Mouse (Mus musculus) MEL (cell line): ENCODE data around the gene Ptbp1. TPM values are rescaled to one million over a fixed set of nuclear protein-coding genes. Genes with fewer than 3 reads are reported as not detected.

ENCODE experiments used
- DNase-seq: peaks from one replicate; pipeline ENCODE4 v3.0.0; 2011; ENCODE audit warnings: low read depth, low spot score
- H3K27ac ChIP-seq: 2 replicates; pipeline ENCODE4 v1.5.1; 2012; ENCODE audit warnings: low read depth, mild to moderate bottlenecking, control low read depth, low read length, moderate library complexity; ENCODE audit not compliant: control insufficient read depth
- H3K27me3 ChIP-seq, 2 experiments: fragments of 150-350 bp in 1 of 2; sonication (generic) in 1 of 2; 2 replicates each; pipeline ENCODE4 v1.6.1; 2012; ENCODE audit warnings: low read length in 2 of 2, mild to moderate bottlenecking in 2 of 2, improper control_type of control experiment in 1 of 2, moderate library complexity in 1 of 2; ENCODE audit not compliant: insufficient read depth in 2 of 2, control insufficient read depth in 1 of 2
- H3K36me3 ChIP-seq, 2 experiments: 2 replicates each; pipeline ENCODE4 v1.6.1; 2012 to 2014; ENCODE audit warnings: low read length in 2 of 2, improper control_type of control experiment in 1 of 2, inconsistent platforms in 1 of 2, mild to moderate bottlenecking in 1 of 2; ENCODE audit not compliant: insufficient read depth in 2 of 2, control insufficient read depth in 1 of 2
- H3K4me1 ChIP-seq, 2 experiments: fragments of 150-350 bp in 1 of 2; sonication (generic) in 1 of 2; 2 replicates each; pipeline ENCODE4 v1.6.1; 2012; ENCODE audit warnings: low read length in 2 of 2, improper control_type of control experiment in 1 of 2, mild to moderate bottlenecking in 1 of 2; ENCODE audit not compliant: insufficient read depth in 2 of 2, control insufficient read depth in 1 of 2
- H3K4me3 ChIP-seq, 2 experiments: fragments of 150-350 bp in 1 of 2; sonication (generic) in 1 of 2; 2 replicates each; pipeline ENCODE4 v1.5.1; 2012; ENCODE audit warnings: low read depth in 2 of 2, low read length in 2 of 2, mild to moderate bottlenecking in 2 of 2, moderate library complexity in 2 of 2, control low read depth in 1 of 2, improper control_type of control experiment in 1 of 2; ENCODE audit not compliant: control insufficient read depth in 1 of 2, insufficient read depth in 1 of 2
- H3K79me2 ChIP-seq: 2 replicates; pipeline ENCODE4 v1.6.1; 2012; ENCODE audit warnings: mild to moderate bottlenecking, low read length, moderate library complexity; ENCODE audit not compliant: control insufficient read depth, poor library complexity, insufficient read depth
- H3K9ac ChIP-seq: 2 replicates; pipeline ENCODE4 v1.6.1; 2012; ENCODE audit warnings: low read depth, mild to moderate bottlenecking, control low read depth, low read length, moderate library complexity; ENCODE audit not compliant: control insufficient read depth, poor library complexity, severe bottlenecking
- H3K9me3 ChIP-seq: fragments of 150-350 bp; sonication (generic); replicated peaks from 2 replicates; pipeline ENCODE4 v1.6.1; 2012; ENCODE audit warnings: mild to moderate bottlenecking, low read length, improper control_type of control experiment, moderate library complexity; ENCODE audit not compliant: insufficient read depth
- CHD1 ChIP-seq: IDR thresholded peaks from 2 replicates; pipeline ENCODE4 v1.6.1; 2012; ENCODE audit warnings: low read depth, mild to moderate bottlenecking, inconsistent platforms, low read length, improper control_type of control experiment
- CTCF ChIP-seq, 3 experiments: IDR thresholded peaks in 2 of 3; conservative IDR thresholded peaks in 1 of 3; 2 replicates each; pipeline ENCODE4 v1.5.1; 2011 to 2012; ENCODE audit warnings: low read length in 3 of 3, low read depth in 2 of 3, mild to moderate bottlenecking in 2 of 3, improper control_type of control experiment in 1 of 3, inconsistent platforms in 1 of 3, mixed read lengths in 1 of 3, moderate library complexity in 1 of 3; ENCODE audit not compliant: control insufficient read depth in 1 of 3, insufficient read depth in 1 of 3, poor library complexity in 1 of 3, severe bottlenecking in 1 of 3
- E2F4 ChIP-seq: IDR thresholded peaks from 2 replicates; pipeline ENCODE4 v1.6.1; 2011; ENCODE audit warnings: low read depth, low read length, improper control_type of control experiment, borderline replicate concordance
- EP300 ChIP-seq, 2 experiments: IDR thresholded peaks; 2 replicates each; pipeline ENCODE4 v1.6.1; 2011; ENCODE audit warnings: improper control_type of control experiment in 2 of 2, low read length in 2 of 2, low read depth in 1 of 2, mild to moderate bottlenecking in 1 of 2
- GATA1 ChIP-seq: IDR thresholded peaks from 2 replicates; pipeline ENCODE4 v1.6.1; 2011; ENCODE audit warnings: low read depth, low read length, improper control_type of control experiment
- MAFK ChIP-seq: IDR thresholded peaks from 2 replicates; pipeline ENCODE4 v1.6.1; 2011; ENCODE audit warnings: low read depth, mild to moderate bottlenecking, low read length, improper control_type of control experiment, borderline replicate concordance
- POLR2A ChIP-seq, 2 experiments: IDR thresholded peaks; 2 replicates each; pipeline ENCODE4 v1.6.1; 2011 to 2012; ENCODE audit warnings: low read length in 2 of 2, mild to moderate bottlenecking in 2 of 2, control low read depth in 1 of 2, improper control_type of control experiment in 1 of 2, low read depth in 1 of 2, moderate library complexity in 1 of 2; ENCODE audit not compliant: control insufficient read depth in 1 of 2, insufficient read depth in 1 of 2, poor library complexity in 1 of 2
- POLR2AphosphoS5 ChIP-seq: IDR thresholded peaks from 2 replicates; pipeline ENCODE4 v1.6.1; 2012; ENCODE audit warnings: low read depth, borderline replicate concordance, mild to moderate bottlenecking, inconsistent platforms, low read length, moderate library complexity, mixed read lengths
- RAD21 ChIP-seq: IDR thresholded peaks from 2 replicates; pipeline ENCODE4 v1.6.1; 2011; ENCODE audit warnings: mild to moderate bottlenecking, low read depth, low read length, improper control_type of control experiment
- ZC3H11A ChIP-seq: IDR thresholded peaks from 2 replicates; pipeline ENCODE4 v1.6.1; 2012; ENCODE audit warnings: low read depth, mild to moderate bottlenecking, inconsistent platforms, low read length, improper control_type of control experiment
- polyA plus RNA-seq, 2 experiments: library from polyadenylated mRNA; stranded (reverse) in 1 of 2; unstranded in 1 of 2; fragments of >175 nt in 1 of 2; fragments of >200 nt in 1 of 2; gene quantifications; 2 replicates each; pipeline versions ENCODE4 v1.2.1 to v1.2.4; 2012; ENCODE audit warnings: low replicate concordance in 2 of 2, low read depth in 1 of 2; ENCODE audit not compliant: insufficient read length in 2 of 2, insufficient read depth in 1 of 2, missing spikeins in 1 of 2
- total RNA-seq: library from RNA; depleted of rRNA; stranded (reverse); fragments of 300-350 nt; gene quantifications from 2 replicates; pipeline ENCODE4 v1.2.3, GENCODE M21; 2012

Gene Ptbp1
- total and polyA plus RNA-seq, 3 experiments = 301 to 837 (median 329) TPM

DNA sequence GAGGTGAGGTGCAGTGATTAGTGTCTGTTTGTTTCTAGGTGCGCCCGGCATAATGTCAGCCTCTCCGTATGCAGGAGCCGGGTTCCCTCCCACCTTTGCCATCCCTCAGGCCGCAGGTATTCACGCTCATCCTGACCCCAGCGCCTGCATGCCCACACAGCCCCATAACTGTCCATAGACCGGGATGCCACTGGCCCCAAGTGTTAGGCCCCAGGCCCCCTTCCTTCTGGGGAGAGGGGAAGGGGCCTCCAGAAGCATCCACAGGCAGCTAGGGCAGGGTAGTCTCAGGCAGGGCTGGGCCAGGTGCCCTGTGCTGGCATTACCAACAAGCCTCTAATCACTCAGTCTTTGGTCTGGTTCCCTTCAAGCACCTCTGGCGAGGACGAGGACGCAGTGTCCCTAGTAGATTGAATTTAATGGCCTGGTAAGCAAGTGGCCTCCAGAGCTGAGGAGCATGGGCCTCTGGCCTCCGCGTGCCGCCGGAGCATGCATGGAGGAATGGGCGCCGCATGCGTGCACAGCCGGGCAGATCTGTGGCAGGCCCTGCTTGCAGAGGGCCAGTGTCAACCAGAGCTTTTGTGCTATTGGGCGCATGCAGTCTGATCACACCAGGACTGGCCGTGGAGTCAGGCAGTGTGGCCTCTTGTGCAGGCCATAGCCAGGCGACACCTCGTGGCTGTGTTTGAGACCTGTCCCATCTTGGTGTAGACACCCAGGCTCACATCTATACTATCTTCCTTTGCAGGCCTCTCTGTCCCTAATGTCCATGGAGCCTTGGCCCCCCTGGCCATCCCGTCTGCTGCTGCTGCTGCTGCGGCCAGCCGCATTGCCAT is 6.1 kb downstream of the Ptbp1 start:
- Histone ChIP-seq H3K4me1 (peaks cover 2 to 17% of the 10 kb centered on the region in 2 experiments; a peak in 2 of 4 replicates), H3K4me3 (no peak overlapping the region)
- no peak for TF ChIP-seq MAFK
- TF ChIP-seq POLR2A (IDR thresholded peaks at IDR 0.05; ENCODE audit: control insufficient read depth in 1 of 2, insufficient read depth in 1 of 2, low read depth in 1 of 2, low read length in 2 of 2, poor library complexity in 1 of 2) = 0 out of 4 replicates have a peak, but pooled peaks of 1 of the 2 experiments have one; percentile 35

DNA sequence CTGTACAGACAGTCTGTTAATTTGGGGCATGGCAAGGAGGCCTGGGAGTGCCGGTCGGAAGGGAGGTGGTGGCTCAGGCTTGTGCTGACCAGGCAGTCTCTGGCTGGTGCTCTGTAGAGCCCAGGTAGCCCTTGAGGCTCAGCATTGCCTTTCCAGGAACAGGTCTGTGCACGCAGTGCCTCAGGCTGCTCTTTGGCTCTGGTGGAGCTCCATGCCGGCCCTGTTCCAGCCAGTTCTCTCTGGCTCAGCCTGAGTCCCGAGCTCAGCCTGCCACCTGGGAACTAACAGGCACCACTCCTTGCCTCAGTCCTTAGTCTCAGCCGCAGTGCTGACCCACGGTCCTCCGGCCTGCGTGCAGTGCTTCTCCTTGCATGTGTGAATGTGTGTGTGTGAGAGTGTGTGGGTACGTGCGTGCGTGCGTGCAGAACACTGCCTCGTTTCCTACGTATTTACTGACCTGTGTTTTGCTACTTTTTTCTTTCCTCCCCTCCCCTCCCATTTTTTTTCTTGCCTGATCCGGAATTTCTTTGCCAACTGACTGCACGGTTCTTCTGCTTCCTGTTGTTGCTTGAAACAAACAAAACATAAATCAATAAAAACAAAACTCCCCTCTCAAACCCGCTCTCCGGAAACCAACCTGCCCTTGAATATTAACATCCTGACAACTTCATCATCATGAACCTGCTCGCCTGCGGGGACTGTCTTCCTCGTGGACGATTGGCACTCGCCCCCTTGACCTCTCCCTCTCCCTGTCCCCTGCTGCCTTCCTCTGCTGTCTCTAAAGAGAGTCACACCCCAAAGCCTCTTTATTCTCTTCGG is 7.2 kb downstream of the Ptbp1 start:
- H3K27me3 ChIP-seq = no peaks in the 10 kb centered on the region
- H3K36me3 ChIP-seq = peaks cover 18 to 19% of the 10 kb centered on the region in 2 experiments
- TF ChIP-seq MAFK = no peak
- TF ChIP-seq RAD21 = no peak
- TF ChIP-seq EP300 (IDR thresholded peaks at IDR 0.05; ENCODE audit: low read depth in 1 of 2, low read length in 2 of 2) = no peak
- TF ChIP-seq CTCF (IDR thresholded peaks at IDR 0.05 in 2 of 3, conservative IDR thresholded peaks at IDR 0.05 in 1 of 3; ENCODE audit: control insufficient read depth in 1 of 3, insufficient read depth in 1 of 3, low read depth in 2 of 3, low read length in 3 of 3, poor library complexity in 1 of 3, severe bottlenecking in 1 of 3) = no peak
- no peak for TF ChIP-seq ZC3H11A
- TF ChIP-seq E2F4 = no peak
- TF ChIP-seq POLR2AphosphoS5 = no peak
- TF ChIP-seq GATA1 = no peak
- peaks cover 2 to 17% of the 10 kb centered on the region in 2 experiments; a peak in 2 of 4 replicates for H3K4me1 ChIP-seq
- H3K79me2 ChIP-seq = peaks cover 37% of the 10 kb centered on the region
- H3K9me3 ChIP-seq = no peaks in the 10 kb centered on the region
- H3K27ac ChIP-seq = no peak overlapping the region
- no peak for DNase-seq
- H3K4me3 ChIP-seq = no peak overlapping the region
- no peak overlapping the region for H3K9ac ChIP-seq

More for the DNA sequence above, 6.1 kb downstream of the Ptbp1 start:
- H3K36me3 ChIP-seq = peaks cover 18 to 19% of the 10 kb centered on the region in 2 experiments
- no peaks in the 10 kb centered on the region for H3K27me3 ChIP-seq
- no peak for DNase-seq
- no peaks in the 10 kb centered on the region for H3K9me3 ChIP-seq
- no peak overlapping the region for H3K9ac ChIP-seq
- peaks cover 48% of the 10 kb centered on the region for H3K79me2 ChIP-seq
- no peak overlapping the region for H3K27ac ChIP-seq

DNA sequence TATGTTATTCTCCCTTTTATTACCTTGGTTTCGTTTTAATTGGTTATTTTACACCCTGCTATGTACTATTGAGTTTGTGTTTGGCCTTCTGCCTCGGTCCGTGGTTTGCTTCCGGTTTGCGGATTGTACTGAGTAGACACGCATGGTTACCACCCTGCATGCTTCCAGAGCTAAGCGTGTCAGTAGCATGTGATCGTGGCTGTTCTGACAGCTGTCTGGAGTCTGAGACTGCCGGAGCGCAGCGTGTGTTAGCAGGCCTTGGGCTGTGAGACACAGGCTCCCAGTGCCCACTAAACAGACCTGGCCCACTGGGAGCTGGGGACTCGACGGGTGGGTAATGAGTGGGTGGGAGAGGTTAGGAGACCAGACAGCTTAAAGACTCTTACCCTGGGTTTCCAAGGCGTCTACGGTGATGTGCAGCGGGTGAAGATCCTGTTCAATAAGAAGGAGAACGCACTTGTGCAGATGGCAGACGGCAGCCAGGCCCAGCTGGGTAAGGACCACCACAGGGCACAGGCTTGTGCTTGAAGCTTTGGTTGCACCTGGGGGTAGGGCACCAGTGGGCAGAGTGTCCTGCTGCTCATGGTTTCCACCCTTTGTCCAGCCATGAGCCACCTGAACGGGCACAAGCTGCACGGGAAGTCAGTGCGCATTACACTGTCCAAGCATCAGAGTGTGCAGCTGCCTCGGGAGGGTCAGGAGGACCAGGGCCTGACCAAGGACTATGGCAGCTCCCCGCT is 8.0 kb downstream of the Ptbp1 start:
- no peak overlapping the region for H3K27ac ChIP-seq
- no peak for DNase-seq
- peaks cover 29% of the 10 kb centered on the region for H3K79me2 ChIP-seq
- H3K4me3 ChIP-seq = no peak overlapping the region
- TF ChIP-seq POLR2AphosphoS5 (peak; percentile 16; the same call in 1 of the 2 replicates), CHD1 (no peak), POLR2A (IDR thresholded peaks at IDR 0.05; ENCODE audit: control insufficient read depth in 1 of 2, insufficient read depth in 1 of 2, low read depth in 1 of 2, low read length in 2 of 2, poor library complexity in 1 of 2) (0 out of 4 replicates have a peak, but pooled peaks of 1 of the 2 experiments have one; percentile 20)
- H3K9ac ChIP-seq = no peak overlapping the region
- peaks cover 11 to 16% of the 10 kb centered on the region in 2 experiments for H3K36me3 ChIP-seq
- H3K9me3 ChIP-seq = no peaks in the 10 kb centered on the region
- peaks cover 1 to 11% of the 10 kb centered on the region in 2 experiments; a peak in 2 of 4 replicates for H3K4me1 ChIP-seq
- H3K27me3 ChIP-seq = no peaks in the 10 kb centered on the region
